Mouse (Mus musculus): ENCODE measurements around the gene Tubgcp2.

- no peak for TF ChIP-seq CTCF (IDR thresholded peaks at IDR 0.05; ENCODE audit: low read depth, low read length)
- TF ChIP-seq GATA2 (IDR thresholded peaks at IDR 0.05; ENCODE audit: borderline replicate concordance, low read depth, low read length) = no peak
- TF ChIP-seq POLR2AphosphoS5 (IDR thresholded peaks at IDR 0.05; ENCODE audit: insufficient replicate concordance, low read depth, low read length) = no peak
- no peak for TF ChIP-seq TAL1 (conservative IDR thresholded peaks at IDR 0.05; ENCODE audit: low read depth, low read length)
Observed at GRCm38 (mm10) chr7:139956658-139957057, 79.8 kb downstream of the Tubgcp2 start.

Data from G1E (cell line).